Mouse (Mus musculus): ENCODE data around the gene Csdc2. TPM values are rescaled to one million over a fixed set of nuclear protein-coding genes. Genes with fewer than 3 reads are reported as not detected.
"Not testable (repeated sequence)": the region's sequence is repeated elsewhere in the genome, so short reads cannot be mapped to it uniquely, and the experiment has no call there.

Csdc2 gene
- total RNA-seq, 2 experiments from 2014 or later = 109 to 112 TPM

GRCm38 (mm10) chr15:81970498-81970897, 33.9 kb downstream of the Csdc2 start:
- DNase-seq (ENCODE audit: low spot score in 2 of 2); intact Hi-C loops (cut with DNase I): not testable (repeated sequence)

GRCm38 (mm10) chr15:81975156-81975555, 38.6 kb downstream of the Csdc2 start:
- DNase-seq (ENCODE audit: low spot score in 2 of 2); intact Hi-C loops (cut with DNase I): not testable (repeated sequence)

GRCm38 (mm10) chr15:81980321-81980720, 43.8 kb downstream of the Csdc2 start, which contains the start of gene 1700029P11Rik:
1700029P11Rik (plus strand) TSS chr15:81980540.
- intact Hi-C loops (cut with DNase I) = no loop called here
- no peak for DNase-seq (ENCODE audit: low spot score in 2 of 2)

DNA sequence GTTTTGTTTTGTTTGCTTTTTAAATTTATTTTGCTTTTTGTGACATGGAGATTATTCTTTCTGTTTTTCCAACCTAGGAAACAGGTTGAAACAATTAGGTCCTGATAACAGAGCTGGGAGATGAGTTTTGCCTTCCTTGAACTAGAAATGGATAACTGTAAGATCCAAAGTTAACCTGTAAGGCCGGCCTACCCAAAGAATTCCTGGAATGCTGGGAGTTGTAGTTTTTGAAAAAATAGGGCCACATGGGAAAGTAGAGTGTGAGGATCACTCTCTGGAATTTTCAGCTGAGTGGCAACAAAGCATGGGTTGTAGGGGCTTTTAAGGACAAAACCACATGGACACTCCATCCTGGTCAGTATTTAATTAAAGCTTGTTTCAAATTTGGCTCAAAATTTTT, 45.6 kb downstream of the Csdc2 start:
- DNase-seq (ENCODE audit: low spot score in 2 of 2) = no peak
- intact Hi-C loops (cut with DNase I) = no loop called here

DNA sequence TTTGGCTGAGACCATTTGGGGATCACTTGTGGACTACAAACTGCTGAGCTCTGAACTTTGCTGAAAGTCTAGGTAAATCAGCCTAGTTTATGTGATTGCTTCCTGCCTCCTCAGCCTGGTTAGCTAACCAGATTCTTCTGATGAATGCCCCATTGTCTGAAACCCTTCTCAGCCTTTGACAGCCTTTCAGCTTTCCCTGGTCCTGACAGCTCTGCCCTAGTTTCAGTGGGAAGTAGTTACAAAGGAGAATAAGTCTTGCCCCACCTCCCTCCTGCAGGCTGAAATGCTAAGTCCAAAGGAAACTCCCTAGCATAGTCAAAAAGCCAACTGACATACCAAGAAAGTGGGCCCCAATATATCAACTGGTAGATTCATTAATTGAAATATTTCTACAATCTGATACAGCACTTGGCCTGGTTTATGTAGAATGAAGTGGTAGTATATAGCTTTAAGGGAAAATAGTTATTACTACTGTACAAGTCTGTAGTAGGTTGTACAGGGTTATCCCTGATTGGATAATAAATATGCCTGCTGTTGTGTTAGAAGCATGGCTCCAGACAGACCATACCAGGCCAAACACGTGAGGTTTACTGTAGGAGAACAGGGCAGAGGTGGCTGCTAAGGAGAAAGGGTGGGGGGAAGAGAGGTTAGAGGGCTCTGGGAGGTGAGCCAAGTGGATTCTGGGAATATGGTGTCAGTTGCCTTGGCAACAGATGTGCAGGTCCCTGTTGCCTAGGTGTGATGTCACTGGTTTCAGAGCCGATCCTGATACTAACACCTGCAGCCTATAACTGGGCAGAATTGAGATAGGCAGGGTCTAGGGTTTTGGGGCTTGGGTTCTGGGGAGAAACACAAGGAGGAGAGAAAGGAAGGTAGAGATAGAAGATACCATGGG, 49.0 kb downstream of the Csdc2 start:
- no peak for DNase-seq (ENCODE audit: low spot score in 2 of 2)
- intact Hi-C loops (cut with DNase I) = loop anchor here (5.0 kb wide), 1 partner anchor 48 kb away; the partner anchor contains the start of gene Csdc2

- DNase-seq (ENCODE audit: low spot score in 2 of 2) = no peak
- intact Hi-C loops (cut with DNase I) = loop anchor here (2.0 to 5.0 kb wide), 2 partner anchors 27 to 50 kb away; partner anchors contain the start of genes Csdc2 and Pmm1
These were observed 51.1 kb downstream of the Csdc2 start, which contains the start of gene Xrcc6 for GRCm38 (mm10) chr15:81987646-81988045. Xrcc6 (plus strand) TSS chr15:81987835.

DNA sequence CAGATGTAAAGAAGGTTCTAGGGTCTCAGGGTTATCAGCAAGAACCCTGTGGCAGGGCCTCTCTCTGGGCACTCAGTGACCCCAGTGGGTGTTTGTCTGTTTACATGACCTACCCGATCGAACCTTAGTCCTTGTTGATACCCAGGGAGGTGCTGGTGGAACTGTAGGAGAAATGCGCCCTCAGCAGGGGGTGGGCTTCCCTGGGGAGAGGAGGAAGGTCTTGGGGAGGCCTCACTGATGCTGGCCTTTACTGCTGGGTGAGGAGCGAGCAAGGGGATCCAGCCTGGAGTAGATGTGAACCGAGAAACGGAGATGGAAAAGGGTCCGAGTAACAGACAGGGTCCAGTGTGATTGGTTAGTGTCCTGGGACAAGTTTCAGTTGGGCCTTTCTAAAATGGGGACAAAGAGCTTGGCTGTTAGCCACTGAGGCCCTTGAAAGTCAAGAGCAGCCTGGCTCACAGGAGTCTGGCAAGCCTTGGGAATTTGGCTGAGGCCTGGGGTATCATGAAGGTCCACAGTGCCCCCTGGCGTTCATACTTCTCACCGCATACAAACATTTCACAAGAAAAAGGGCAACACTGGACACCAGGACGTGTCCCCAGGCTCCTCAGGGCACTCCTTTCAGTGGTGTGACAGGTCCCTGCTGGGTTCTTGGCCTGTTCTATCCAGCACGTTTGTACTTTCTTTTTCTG, 53.0 kb downstream of the Csdc2 start:
- DNase-seq (ENCODE audit: low spot score in 2 of 2) = peak; percentile 90 to 92
- intact Hi-C loops (cut with DNase I) = loop anchor here (2.0 to 5.0 kb wide), 2 partner anchors 29 to 52 kb away; partner anchors contain the start of genes Csdc2 and Pmm1

DNA sequence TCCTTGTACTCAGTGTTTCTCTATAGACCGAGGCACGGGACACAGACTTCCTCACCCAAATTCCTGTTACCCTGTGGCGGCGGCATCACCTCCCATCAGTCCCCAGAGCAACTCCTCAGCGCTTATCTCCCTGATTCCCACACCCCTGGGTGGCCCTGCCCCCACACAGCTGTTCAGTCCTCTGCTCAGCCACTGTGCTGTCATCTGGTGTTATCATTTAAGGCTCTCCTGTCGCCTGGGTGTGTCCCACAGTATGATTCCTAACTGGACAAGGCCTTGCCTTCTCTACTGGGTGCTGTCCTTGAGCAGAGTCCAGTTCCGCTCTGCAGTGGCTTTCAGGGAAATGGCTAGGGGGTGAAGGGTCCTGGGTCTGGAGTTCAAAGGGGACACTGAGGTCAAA, 54.0 kb downstream of the Csdc2 start:
- DNase-seq (ENCODE audit: low spot score in 2 of 2) = no peak
- intact Hi-C loops (cut with DNase I) = no loop called here

DNA sequence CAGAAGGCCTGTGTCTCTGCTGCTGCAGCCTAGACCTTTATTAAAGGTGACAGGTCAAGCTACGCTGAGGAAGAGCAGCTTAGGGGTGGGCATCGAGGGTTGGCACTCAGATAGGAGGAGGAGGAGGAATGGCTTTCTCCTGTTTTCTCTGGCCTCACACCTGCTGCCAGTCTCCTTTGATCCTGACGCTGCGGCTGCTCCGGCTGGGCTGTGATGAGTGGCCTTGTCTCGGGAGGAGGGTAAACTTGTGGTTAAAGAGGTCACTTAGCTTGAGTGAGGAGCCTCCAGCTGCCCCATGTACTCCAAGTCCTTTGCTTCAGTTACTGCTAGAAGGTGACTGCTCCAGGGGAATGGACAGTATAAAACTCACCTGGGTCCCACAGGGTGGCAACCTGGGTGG, 57.4 kb downstream of the Csdc2 start:
- intact Hi-C loops (cut with DNase I) = no loop called here
- DNase-seq (ENCODE audit: low spot score in 2 of 2) = no peak

Other genes with a start within 250 kb of the Csdc2 start
- 10 to 100 TPM; 18.8 to 23.8 TPM for gene Chadl, start 239.5 kb upstream of the Csdc2 start, total RNA-seq (2021)
- gene Zc3h7b, start 191.7 kb upstream of the Csdc2 start, total RNA-seq (2021) = 100 to 1,000 TPM; 188 to 197 TPM
- gene Rangap1, start 191.2 kb upstream of the Csdc2 start, total RNA-seq (2021) = 100 to 1,000 TPM; 199 to 206 TPM
- gene Tef, start 134.3 kb upstream of the Csdc2 start, total RNA-seq (2021) = 100 to 1,000 TPM; 188 to 210 TPM
- 10 to 100 TPM; 25.8 to 31.8 TPM for gene Tob2, start 78.0 kb upstream of the Csdc2 start, total RNA-seq (2021)
- 10 to 100 TPM; 31.8 to 39.8 TPM for gene Phf5a, start 64.8 kb upstream of the Csdc2 start, total RNA-seq (2021)
- gene Aco2, start 64.5 kb upstream of the Csdc2 start, total RNA-seq (2021) = 100 to 1,000 TPM; 445 to 467 TPM
- gene Polr3h, start 10.5 kb upstream of the Csdc2 start, total RNA-seq (2021) = 10 to 100 TPM; 52.8 to 53.9 TPM
- gene Pmm1, start 24.2 kb downstream of the Csdc2 start, total RNA-seq (2021) = 100 to 1,000 TPM; 190 to 201 TPM
- not detected for gene 1700029P11Rik, start 43.8 kb downstream of the Csdc2 start, total RNA-seq (2021)
- gene Xrcc6, start 51.1 kb downstream of the Csdc2 start, total RNA-seq (2021) = 10 to 100 TPM; 18.7 to 23.9 TPM
- 100 to 1,000 TPM; 103 to 117 TPM for gene Desi1, start 97.1 kb downstream of the Csdc2 start, total RNA-seq (2021)
- 100 to 1,000 TPM in 1 of 2 experiments, 10 to 100 TPM in 1; 91.1 to 102 TPM for gene Snu13, start 110.8 kb downstream of the Csdc2 start, total RNA-seq (2021)
- not detected for gene 4930407I10Rik, start 122.4 kb downstream of the Csdc2 start, total RNA-seq (2021)
- gene Mei1, start 133.2 kb downstream of the Csdc2 start, total RNA-seq (2021) = under 1 TPM; 0.72 to 0.79 TPM
- 10 to 100 TPM; 10.1 to 12.9 TPM for gene Ccdc134, start 191.2 kb downstream of the Csdc2 start, total RNA-seq (2021)
- 100 to 1,000 TPM; 173 to 195 TPM for gene Srebf2, start 210.4 kb downstream of the Csdc2 start, total RNA-seq (2021)

All from left cerebral cortex, postnatal 14 days (tissue).